Mouse (Mus musculus): ENCODE results near the gene Naglu. TPM values are rescaled to one million over a fixed set of nuclear protein-coding genes. Genes with fewer than 3 reads are reported as not detected.

The Naglu gene
- polyA plus RNA-seq, 1 experiment: 12.7 TPM

- DNase-seq: no peak
- Histone ChIP-seq H3K4me1 (ENCODE audit: control insufficient read depth, insufficient read depth, low read length) (peaks cover 37% of the 10 kb centered on the region), H3K4me3 (replicated peaks; ENCODE audit: insufficient read depth, low read depth, low read length) (no peak overlapping the region), H3K27me3 (ENCODE audit: control insufficient read depth, insufficient read depth, low read length) (no peaks in the 10 kb centered on the region), H3K27ac (ENCODE audit: insufficient read depth, low read length) (no peak overlapping the region)
- WGBS: 93% methylated on average over 9 of the region's 9 CpGs
- TF ChIP-seq CTCF (IDR thresholded peaks at IDR 0.05; ENCODE audit: borderline replicate concordance, insufficient read depth, low read depth, low read length) (no peak), POLR2A (IDR thresholded peaks at IDR 0.05; ENCODE audit: borderline replicate concordance, insufficient read depth, low read length) (no peak)
Measured at GRCm38 (mm10) chr11:101065002-101065401, 4.8 kb upstream of the Naglu start.

GRCm38 (mm10) chr11:101066549-101067412, 3.0 kb upstream of the Naglu start:
- H3K4me1 ChIP-seq (ENCODE audit: control insufficient read depth, insufficient read depth, low read length): peaks cover 36% of the 10 kb centered on the region
- 18% methylated on average over 18 of the region's 18 CpGs for WGBS
- H3K27me3 ChIP-seq (ENCODE audit: control insufficient read depth, insufficient read depth, low read length): no peaks in the 10 kb centered on the region
- TF ChIP-seq CTCF (IDR thresholded peaks at IDR 0.05; ENCODE audit: borderline replicate concordance, insufficient read depth, low read depth, low read length): peak; percentile 90
- TF ChIP-seq POLR2A (IDR thresholded peaks at IDR 0.05; ENCODE audit: borderline replicate concordance, insufficient read depth, low read length): no peak
- peak overlapping the region; percentile 31 for H3K4me3 ChIP-seq (replicated peaks; ENCODE audit: insufficient read depth, low read depth, low read length)
- peak; percentile 85 to 90 for DNase-seq
- 0 out of 2 replicates have a peak overlapping the region, but pooled peaks have one; percentile 9 for H3K27ac ChIP-seq (ENCODE audit: insufficient read depth, low read length)

GRCm38 (mm10) chr11:101070189-101070527, 346 bp downstream of the Naglu start:
- Histone ChIP-seq H3K4me3 (replicated peaks; ENCODE audit: insufficient read depth, low read depth, low read length) (peak overlapping the region; percentile 72), H3K27me3 (ENCODE audit: control insufficient read depth, insufficient read depth, low read length) (no peaks in the 10 kb centered on the region), H3K27ac (ENCODE audit: insufficient read depth, low read length) (peak overlapping the region; percentile 91), H3K4me1 (ENCODE audit: control insufficient read depth, insufficient read depth, low read length) (peaks cover 11% of the 10 kb centered on the region)
- no peak for DNase-seq
- TF ChIP-seq POLR2A (IDR thresholded peaks at IDR 0.05; ENCODE audit: borderline replicate concordance, insufficient read depth, low read length) (no peak), CTCF (IDR thresholded peaks at IDR 0.05; ENCODE audit: borderline replicate concordance, insufficient read depth, low read depth, low read length) (no peak)
- under 1% methylated on average over 36 of the region's 36 CpGs for WGBS

GRCm38 (mm10) chr11:101070987-101071386, 1.2 kb downstream of the Naglu start:
- 7% methylated on average over 6 of the region's 6 CpGs for WGBS
- DNase-seq: no peak

GRCm38 (mm10) chr11:101071810-101072428, 2.1 kb downstream of the Naglu start:
- Histone ChIP-seq H3K4me3 (replicated peaks; ENCODE audit: insufficient read depth, low read depth, low read length) (no peak overlapping the region), H3K27ac (ENCODE audit: insufficient read depth, low read length) (no peak overlapping the region), H3K4me1 (ENCODE audit: control insufficient read depth, insufficient read depth, low read length) (peaks cover 11% of the 10 kb centered on the region), H3K27me3 (ENCODE audit: control insufficient read depth, insufficient read depth, low read length) (no peaks in the 10 kb centered on the region)
- WGBS: 75% methylated on average over 14 of the region's 14 CpGs
- no peak for TF ChIP-seq POLR2A (IDR thresholded peaks at IDR 0.05; ENCODE audit: borderline replicate concordance, insufficient read depth, low read length)
- no peak for TF ChIP-seq CTCF (IDR thresholded peaks at IDR 0.05; ENCODE audit: borderline replicate concordance, insufficient read depth, low read depth, low read length)
- no peak for DNase-seq

More at GRCm38 (mm10) chr11:101070987-101071386, 1.2 kb downstream of the Naglu start:
- Histone ChIP-seq H3K4me3 (replicated peaks; ENCODE audit: insufficient read depth, low read depth, low read length) (peak overlapping the region; percentile 72), H3K27ac (ENCODE audit: insufficient read depth, low read length) (no peak overlapping the region), H3K27me3 (ENCODE audit: control insufficient read depth, insufficient read depth, low read length) (no peaks in the 10 kb centered on the region), H3K4me1 (ENCODE audit: control insufficient read depth, insufficient read depth, low read length) (peaks cover 11% of the 10 kb centered on the region)
- TF ChIP-seq POLR2A (IDR thresholded peaks at IDR 0.05; ENCODE audit: borderline replicate concordance, insufficient read depth, low read length) (no peak), CTCF (IDR thresholded peaks at IDR 0.05; ENCODE audit: borderline replicate concordance, insufficient read depth, low read depth, low read length) (no peak)

- no peak within 1 kb of the TSS for H3K4me3 ChIP-seq (replicated peaks; ENCODE audit: insufficient read depth, low read depth, low read length)
- H3K4me1 ChIP-seq (ENCODE audit: control insufficient read depth, insufficient read depth, low read length): peaks cover under 1% of the 10 kb centered on the region; the same call in 1 of the 2 replicates
- TF ChIP-seq POLR2A (IDR thresholded peaks at IDR 0.05; ENCODE audit: borderline replicate concordance, insufficient read depth, low read length): no peak
- TF ChIP-seq CTCF (IDR thresholded peaks at IDR 0.05; ENCODE audit: borderline replicate concordance, insufficient read depth, low read depth, low read length): no peak
- whole genome bisulfite sequencing: 66% methylated on average over 9 of the region's 9 CpGs
- no peaks in the 10 kb centered on the region for H3K27me3 ChIP-seq (ENCODE audit: control insufficient read depth, insufficient read depth, low read length)
- no peak for DNase-seq
- H3K27ac ChIP-seq (ENCODE audit: insufficient read depth, low read length): no peak within 1 kb of the TSS
Measured at GRCm38 (mm10) chr11:101078121-101078520, 8.3 kb downstream of the Naglu start, which contains the start of gene Hsd17b1. TSS of gene Hsd17b1 (plus strand) at chr11:101078411.

- Histone ChIP-seq H3K4me3 (replicated peaks; ENCODE audit: insufficient read depth, low read depth, low read length) (no peak overlapping the region), H3K4me1 (ENCODE audit: control insufficient read depth, insufficient read depth, low read length) (peaks cover 5% of the 10 kb centered on the region; the same call in 1 of the 2 replicates), H3K27me3 (ENCODE audit: control insufficient read depth, insufficient read depth, low read length) (no peaks in the 10 kb centered on the region), H3K27ac (ENCODE audit: insufficient read depth, low read length) (no peak overlapping the region)
- WGBS: 27% methylated on average over 27 of the region's 27 CpGs
- TF ChIP-seq CTCF (IDR thresholded peaks at IDR 0.05; ENCODE audit: borderline replicate concordance, insufficient read depth, low read depth, low read length): no peak
- no peak for TF ChIP-seq POLR2A (IDR thresholded peaks at IDR 0.05; ENCODE audit: borderline replicate concordance, insufficient read depth, low read length)
- no peak for DNase-seq
Measured at GRCm38 (mm10) chr11:101079746-101080145, 9.9 kb downstream of the Naglu start.
